Mouse (Mus musculus) testis, adult 2 months (tissue): ENCODE results near the gene Rcc2. TPM values are rescaled to one million over a fixed set of nuclear protein-coding genes. Genes with fewer than 3 reads are reported as not detected.

ENCODE experiments used
- H3K27ac ChIP-seq: fragments of 200-500 bp; 2 replicates; pipeline ENCODE4 v1.5.1; 2012; ENCODE audit warnings: low read depth, low read length; ENCODE audit not compliant: control insufficient read depth, insufficient read depth
- H3K27me3 ChIP-seq: fragments of 200-500 bp; 2 replicates; pipeline ENCODE4 v1.6.1; 2012; ENCODE audit warnings: mild to moderate bottlenecking, low read length, moderate library complexity; ENCODE audit not compliant: control insufficient read depth, insufficient read depth
- H3K36me3 ChIP-seq: fragments of 200-500 bp; 2 replicates; pipeline ENCODE4 v1.6.1; 2012; ENCODE audit warnings: mild to moderate bottlenecking, low read length; ENCODE audit not compliant: control insufficient read depth, insufficient read depth
- H3K4me1 ChIP-seq: fragments of 200-500 bp; 2 replicates; pipeline ENCODE4 v1.6.1; 2012; ENCODE audit warnings: low read length; ENCODE audit not compliant: control insufficient read depth, insufficient read depth
- H3K4me3 ChIP-seq: fragments of 200-500 bp; 2 replicates; pipeline ENCODE4 v1.5.1; 2012; ENCODE audit warnings: low read depth, mild to moderate bottlenecking, low read length, moderate library complexity, mixed read lengths; ENCODE audit not compliant: control insufficient read depth
- CTCF ChIP-seq: fragments of 200-500 bp; IDR thresholded peaks from 2 replicates; pipeline ENCODE4 v1.5.1; 2012; ENCODE audit warnings: low read depth, mild to moderate bottlenecking, inconsistent platforms, low read length, moderate library complexity; ENCODE audit not compliant: control insufficient read depth, insufficient read depth, insufficient replicate concordance
- POLR2A ChIP-seq: fragments of 200-500 bp; IDR thresholded peaks from 2 replicates; pipeline ENCODE4 v1.6.1; 2012; ENCODE audit warnings: low read depth, mild to moderate bottlenecking, inconsistent platforms, low read length, moderate library complexity; ENCODE audit not compliant: control insufficient read depth
- polyA plus RNA-seq: library from polyadenylated mRNA; depleted of rRNA; stranded (reverse); fragments of >200 nt; gene quantifications from 2 replicates; pipeline ENCODE4 v1.2.3, GENCODE M21; 2012

Gene Rcc2
- polyA plus RNA-seq, 1 experiment: 32.1 TPM

DNA sequence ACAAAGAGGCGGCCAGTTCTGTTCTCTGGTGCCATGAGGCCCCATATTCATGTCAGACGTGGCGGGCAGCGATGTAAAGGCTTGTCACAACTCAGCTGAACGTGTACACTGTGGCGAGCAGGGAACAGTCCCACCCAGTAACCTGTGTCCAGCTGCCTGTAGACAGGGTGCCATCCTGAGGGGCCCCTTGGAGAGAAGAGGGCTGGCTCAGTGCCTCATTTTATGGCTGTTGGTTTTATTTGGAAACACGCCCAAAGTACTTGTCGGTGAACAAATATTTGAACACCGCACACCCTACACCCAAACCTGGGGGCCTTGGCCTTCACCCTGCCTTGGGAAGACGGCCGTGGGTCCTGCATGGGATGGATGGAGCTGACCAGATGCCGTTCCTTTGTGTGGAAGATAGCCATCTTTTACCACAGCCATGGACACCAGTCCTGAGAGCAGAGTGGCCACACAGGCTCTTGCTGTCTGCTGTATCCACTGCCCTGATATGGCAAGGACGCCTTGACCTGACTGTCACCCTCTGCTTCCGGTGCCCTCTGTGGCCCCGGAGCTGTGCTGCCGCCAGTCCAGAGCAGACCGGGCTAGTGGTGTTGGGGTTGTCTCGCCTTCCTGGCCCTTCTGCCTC lies 8.1 kb downstream of the Rcc2 start:
- TF ChIP-seq CTCF (no peak), POLR2A (no peak)
- Histone ChIP-seq H3K36me3 (peaks cover 5% of the 10 kb centered on the region), H3K27me3 (no peaks in the 10 kb centered on the region), H3K27ac (no peak overlapping the region), H3K4me1 (peaks cover 12% of the 10 kb centered on the region), H3K4me3 (no peak overlapping the region)

DNA sequence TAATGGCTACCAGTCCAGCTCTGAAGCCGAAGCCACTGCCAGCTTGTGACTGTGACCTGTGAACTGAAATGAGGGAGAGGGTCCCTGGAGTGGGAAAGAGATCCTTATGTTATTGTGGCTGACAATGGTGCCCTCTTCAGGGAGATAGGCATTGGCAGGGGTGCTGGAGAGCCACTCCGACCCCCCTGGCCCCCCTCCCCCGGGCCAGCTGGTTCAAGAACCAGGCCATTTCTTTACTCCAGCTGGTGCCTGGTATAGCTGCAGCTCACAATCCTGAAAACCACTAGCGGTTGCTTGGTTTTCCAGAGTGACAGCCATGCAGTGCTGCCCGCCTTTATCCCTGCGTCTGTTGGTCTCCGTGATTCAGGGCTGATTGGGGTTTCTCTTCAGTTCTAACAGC lies 8.8 kb downstream of the Rcc2 start:
- peaks cover 5% of the 10 kb centered on the region for H3K4me1 ChIP-seq
- TF ChIP-seq CTCF (no peak), POLR2A (no peak)
- H3K36me3 ChIP-seq: peaks cover 5% of the 10 kb centered on the region
- no peaks in the 10 kb centered on the region for H3K27me3 ChIP-seq
- no peak overlapping the region for H3K27ac ChIP-seq
- no peak overlapping the region for H3K4me3 ChIP-seq

DNA sequence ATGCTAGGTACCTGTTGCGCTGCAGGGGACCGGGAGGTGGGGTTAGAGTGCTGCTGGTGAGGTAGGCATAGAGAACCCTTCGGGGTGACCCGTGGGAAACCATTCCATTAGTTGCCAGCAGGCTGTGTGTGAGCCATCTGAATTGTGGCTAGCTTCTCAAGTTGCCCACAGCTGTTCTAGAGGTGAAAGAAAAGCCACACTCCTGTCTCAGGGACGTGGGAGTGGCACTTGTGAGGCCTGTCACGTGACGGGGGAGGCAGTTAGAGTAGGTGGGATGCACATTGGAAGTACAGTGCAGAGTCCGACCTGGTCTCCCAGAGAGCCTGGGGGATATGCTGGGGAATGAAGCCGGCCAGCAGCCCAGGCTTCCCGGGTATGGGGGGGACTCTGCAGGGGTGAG lies 9.3 kb downstream of the Rcc2 start:
- no peak overlapping the region for H3K4me3 ChIP-seq
- H3K27me3 ChIP-seq: no peaks in the 10 kb centered on the region
- no peaks in the 10 kb centered on the region; the same call in none of the 2 replicates for H3K4me1 ChIP-seq
- H3K27ac ChIP-seq: no peak overlapping the region
- no peak for TF ChIP-seq POLR2A
- H3K36me3 ChIP-seq: peaks cover 5% of the 10 kb centered on the region

- Histone ChIP-seq H3K27ac (no peak overlapping the region), H3K4me3 (no peak overlapping the region), H3K36me3 (peaks cover 5% of the 10 kb centered on the region), H3K4me1 (no peaks in the 10 kb centered on the region; the same call in 1 of the 2 replicates), H3K27me3 (no peaks in the 10 kb centered on the region)
- no peak for TF ChIP-seq POLR2A
- TF ChIP-seq CTCF: no peak
These were observed 10.4 kb downstream of the Rcc2 start for GRCm38 (mm10) chr4:140710781-140711180.

- H3K27me3 ChIP-seq: no peaks in the 10 kb centered on the region
- no peak overlapping the region for H3K4me3 ChIP-seq
- H3K27ac ChIP-seq: no peak overlapping the region
- peaks cover 5% of the 10 kb centered on the region for H3K36me3 ChIP-seq
- no peaks in the 10 kb centered on the region; the same call in 1 of the 2 replicates for H3K4me1 ChIP-seq
- TF ChIP-seq POLR2A (no peak), CTCF (no peak)
These were observed 11.0 kb downstream of the Rcc2 start for GRCm38 (mm10) chr4:140711360-140711759.

DNA sequence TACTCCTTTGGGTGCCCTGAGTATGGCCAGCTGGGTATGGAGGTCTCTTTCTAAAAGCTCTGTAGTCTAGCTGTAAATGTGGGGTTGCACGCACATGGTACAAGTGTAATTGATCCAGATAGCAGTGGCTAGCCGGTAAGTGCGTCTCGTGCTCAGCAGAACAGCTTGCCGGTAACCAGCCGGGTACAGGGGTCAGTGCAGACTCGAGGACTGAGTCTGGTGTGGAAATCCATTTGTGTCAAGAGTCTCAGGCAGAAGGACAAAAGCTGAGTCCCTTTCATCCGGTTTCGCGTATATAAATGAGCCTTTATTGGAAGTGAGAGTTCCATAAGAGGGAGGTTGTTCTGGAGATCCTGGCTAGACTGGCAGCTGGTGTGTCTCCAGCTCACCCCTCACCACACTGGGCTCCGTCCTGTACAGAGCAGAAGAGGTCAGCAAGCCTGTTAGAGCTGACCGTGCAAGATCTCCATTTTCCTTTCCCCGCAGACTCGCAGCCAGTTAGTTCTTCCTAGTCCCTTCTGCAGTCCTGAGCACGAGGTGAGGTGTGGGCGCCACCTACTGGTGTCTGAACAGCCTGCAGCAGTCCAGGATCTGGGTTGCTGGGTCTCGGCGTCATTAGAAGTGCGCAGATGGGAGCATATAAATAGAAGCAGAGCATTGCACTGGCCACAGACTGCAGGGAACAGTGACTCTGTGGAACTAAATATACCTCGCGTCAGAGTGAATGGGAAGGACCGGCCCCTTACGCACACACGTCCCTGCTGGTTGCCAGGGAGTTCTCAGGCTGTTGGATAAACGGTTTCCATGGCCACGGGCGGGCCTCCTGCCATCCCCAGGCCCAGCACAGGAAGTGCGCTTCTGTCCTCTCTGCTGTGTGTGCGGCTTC lies 13.4 kb downstream of the Rcc2 start:
- H3K4me1 ChIP-seq: no peaks in the 10 kb centered on the region; the same call in 1 of the 2 replicates
- TF ChIP-seq CTCF: peak; percentile 74; the same call in 1 of the 2 replicates
- no peak for TF ChIP-seq POLR2A
- H3K4me3 ChIP-seq: no peak overlapping the region
- no peaks in the 10 kb centered on the region for H3K27me3 ChIP-seq
- no peak overlapping the region for H3K27ac ChIP-seq
- H3K36me3 ChIP-seq: peaks cover 5% of the 10 kb centered on the region

- Histone ChIP-seq H3K27me3 (no peaks in the 10 kb centered on the region), H3K36me3 (peaks cover 5% of the 10 kb centered on the region), H3K4me1 (no peaks in the 10 kb centered on the region; the same call in 1 of the 2 replicates), H3K4me3 (no peak overlapping the region), H3K27ac (no peak overlapping the region)
- no peak for TF ChIP-seq POLR2A
- TF ChIP-seq CTCF: no peak
These were observed 14.2 kb downstream of the Rcc2 start for GRCm38 (mm10) chr4:140714586-140714985.
